Mouse (Mus musculus) T-helper 2 cell (primary cell): Measurements from ENCODE around the gene Ccdc155.

Experiments used
- in situ Hi-C: fragments of 300-600 bp; cut with MboI, MseI; formaldehyde crosslinking; loops from one replicate; pipeline ENCODE4 v1.15.1; 2025; ENCODE audit warnings: high pct_unique_total_duplicates

The Ccdc155 gene

DNA sequence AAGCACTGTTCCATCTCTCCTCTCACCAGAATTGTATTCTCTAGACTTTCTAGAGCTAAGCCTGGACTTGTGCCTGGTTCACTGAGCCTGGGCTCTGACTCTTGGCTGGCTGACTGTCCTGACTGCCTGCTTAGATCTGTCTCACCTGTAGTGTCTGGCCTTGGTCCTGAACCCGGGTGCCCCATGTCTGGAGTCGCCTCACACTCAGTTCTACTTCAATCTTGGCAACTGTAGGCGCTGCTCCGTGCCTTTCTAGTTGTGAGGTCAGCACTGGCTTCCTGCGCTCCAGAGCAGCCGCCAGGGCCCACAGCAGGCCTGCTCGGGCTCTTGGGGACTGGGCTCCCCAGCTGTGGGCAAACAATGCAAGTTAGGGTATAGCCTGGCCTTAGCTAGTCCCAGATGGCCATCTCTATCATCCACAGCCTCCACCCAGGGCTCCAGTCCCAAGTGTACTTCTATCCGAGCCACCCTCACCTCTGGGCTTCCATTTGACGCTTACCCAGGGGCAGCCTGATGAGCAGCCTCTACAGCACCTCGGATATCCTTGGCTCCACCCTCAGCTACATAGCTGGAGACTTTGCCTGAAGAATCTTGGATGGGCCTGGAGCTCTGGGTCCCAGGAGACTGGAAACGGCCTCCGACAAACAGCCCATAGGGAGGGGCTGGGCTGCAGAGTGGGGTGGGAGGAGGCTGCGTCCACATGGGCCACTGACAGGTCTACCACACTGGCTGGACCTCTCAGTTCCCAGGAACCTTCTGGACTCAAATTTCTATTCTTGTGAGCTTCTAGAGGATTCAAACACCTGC, 60.1 kb downstream of the Ccdc155 start:
- in situ Hi-C loops, result no loop called here

- in situ Hi-C loops, result no loop called here
Observed at GRCm38 (mm10) chr7:45141914-45142313, 62.8 kb downstream of the Ccdc155 start.

GRCm38 (mm10) chr7:45141319-45141718, 63.4 kb downstream of the Ccdc155 start:
- in situ Hi-C loops, result no loop called here

DNA sequence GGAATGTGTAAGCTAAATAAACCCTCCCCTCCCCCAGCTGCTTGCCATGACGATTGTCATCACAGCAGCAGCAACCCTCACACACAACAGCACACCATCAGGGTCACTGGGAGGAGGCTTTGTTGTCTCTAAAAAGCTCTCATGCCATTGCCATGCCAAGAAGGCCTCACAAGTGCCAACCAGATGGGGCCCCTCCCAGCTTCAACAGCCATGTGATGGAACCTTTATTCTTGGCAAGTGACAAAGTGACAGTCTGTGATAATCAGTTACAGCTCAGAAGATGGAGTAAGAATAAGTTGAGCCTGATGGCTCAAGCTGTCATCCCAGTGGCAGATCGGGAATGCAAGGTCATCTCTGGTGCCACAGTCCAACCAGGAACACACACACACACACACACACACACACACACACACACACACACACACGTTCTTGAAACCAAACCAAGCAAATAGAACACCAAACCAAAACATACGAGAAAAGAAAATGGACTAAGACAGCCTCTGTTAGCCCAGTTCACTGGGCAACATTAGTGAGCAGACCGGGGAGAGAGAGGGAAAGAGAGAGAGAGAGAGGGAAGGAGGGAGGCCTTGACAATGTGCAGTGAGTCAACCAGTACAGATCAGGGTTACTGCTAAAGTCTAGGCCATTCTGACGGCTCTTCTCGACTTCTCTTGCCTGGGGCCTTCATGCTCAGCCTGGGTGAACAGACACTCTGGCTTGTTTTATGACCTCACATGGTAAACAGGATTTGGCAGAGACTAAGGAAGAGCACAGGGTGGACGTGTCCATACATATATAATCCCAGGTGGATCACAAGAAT, 64.6 kb downstream of the Ccdc155 start:
- in situ Hi-C loops, result no loop called here

- in situ Hi-C loops, result no loop called here
Observed at GRCm38 (mm10) chr7:45138403-45138802, 66.3 kb downstream of the Ccdc155 start.

- in situ Hi-C loops, result no loop called here
Observed at GRCm38 (mm10) chr7:45137171-45138006, 67.3 kb downstream of the Ccdc155 start.

- in situ Hi-C loops, result no loop called here
Observed at GRCm38 (mm10) chr7:45135993-45136567, 68.6 kb downstream of the Ccdc155 start, which contains the start of the genes Gm45713 and Flt3l. Gene Gm45713 (minus strand): TSS chr7:45136231. Gene Flt3l (minus strand): TSS chr7:45136432.

DNA sequence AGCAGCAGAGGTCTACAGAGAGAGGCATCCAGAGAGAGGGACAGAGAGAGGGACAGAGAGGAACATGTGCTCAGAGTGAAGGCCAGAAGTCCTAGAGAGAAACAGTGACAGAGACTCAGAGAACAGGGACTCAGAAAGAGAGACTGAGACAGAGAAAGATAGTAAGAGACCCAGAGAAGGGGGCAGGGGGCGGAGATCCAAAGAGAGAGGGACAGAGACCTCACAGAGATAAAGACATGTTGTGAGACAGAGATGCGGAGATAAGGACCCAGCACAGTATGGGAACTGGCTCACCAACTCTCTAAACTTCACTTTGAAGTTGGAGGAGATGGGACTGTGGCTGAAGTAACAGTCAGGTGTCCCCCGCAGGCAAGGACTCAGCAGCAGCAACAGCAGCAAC, 69.3 kb downstream of the Ccdc155 start:
- in situ Hi-C loops, result no loop called here

GRCm38 (mm10) chr7:45134544-45135026, 70.1 kb downstream of the Ccdc155 start:
- in situ Hi-C loops, result no loop called here
